Mouse (Mus musculus) cerebral cortex, adult 2 months (tissue): ENCODE data around the gene Sugp2.

Experiments used
- WGBS: fragments of 180-500 bp; shearing (Covaris S2); methylation state at CpG from one replicate; pipeline ENCODE4 v1.1.7; 2018; 5-methylcytosine and 5-hydroxymethylcytosine counted together

Gene Sugp2

DNA sequence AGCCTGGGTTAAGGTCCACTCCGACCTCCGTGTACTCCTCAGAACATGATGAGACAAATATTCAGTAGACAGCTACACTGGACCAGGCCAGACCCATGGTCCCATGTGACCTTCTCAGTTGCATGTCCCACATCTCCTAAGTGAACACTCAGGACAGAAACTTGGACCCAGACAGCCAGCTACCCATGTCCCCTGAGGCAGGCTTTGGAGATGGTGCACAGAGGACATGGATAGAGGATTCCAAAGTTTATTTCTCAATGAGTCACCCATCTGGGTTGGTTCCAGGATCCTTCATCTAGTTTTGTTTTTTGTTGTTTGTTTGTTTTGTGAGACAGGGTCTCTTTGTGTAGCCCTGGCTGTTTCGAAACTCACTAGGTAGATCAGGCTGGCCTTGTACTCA, 13.1 kb upstream of the Sugp2 start:
- WGBS, result 91% methylated on average over 3 of the region's 3 CpGs

DNA sequence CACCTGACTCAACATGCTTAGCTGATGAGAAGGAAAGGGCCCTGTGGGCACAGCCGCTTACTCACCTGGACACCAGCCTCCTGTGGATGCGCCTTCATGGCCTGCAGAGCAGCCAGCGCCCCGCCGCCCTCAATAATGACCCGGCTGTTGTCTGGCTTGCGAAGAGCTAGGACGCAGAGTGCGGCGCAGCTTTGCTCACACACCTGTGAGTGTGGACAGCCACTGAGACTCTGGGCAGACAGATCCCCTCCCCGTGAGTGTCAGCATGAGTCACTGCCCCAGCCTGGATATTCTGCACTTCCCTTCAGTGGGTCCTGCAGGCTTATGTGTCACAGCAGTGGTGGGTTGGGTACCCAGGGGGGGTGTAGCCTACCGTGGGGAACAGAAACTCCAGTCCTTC, 12.0 kb upstream of the Sugp2 start:
- WGBS, result 88% methylated on average over 12 of the region's 12 CpGs

GRCm38 (mm10) chr8:70223341-70223740, 10.7 kb upstream of the Sugp2 start:
- WGBS, result 40% methylated on average over 6 of the region's 6 CpGs

- 56% methylated on average over 4 of the region's 4 CpGs for WGBS
Observed at GRCm38 (mm10) chr8:70227997-70228396, 6.0 kb upstream of the Sugp2 start.

DNA sequence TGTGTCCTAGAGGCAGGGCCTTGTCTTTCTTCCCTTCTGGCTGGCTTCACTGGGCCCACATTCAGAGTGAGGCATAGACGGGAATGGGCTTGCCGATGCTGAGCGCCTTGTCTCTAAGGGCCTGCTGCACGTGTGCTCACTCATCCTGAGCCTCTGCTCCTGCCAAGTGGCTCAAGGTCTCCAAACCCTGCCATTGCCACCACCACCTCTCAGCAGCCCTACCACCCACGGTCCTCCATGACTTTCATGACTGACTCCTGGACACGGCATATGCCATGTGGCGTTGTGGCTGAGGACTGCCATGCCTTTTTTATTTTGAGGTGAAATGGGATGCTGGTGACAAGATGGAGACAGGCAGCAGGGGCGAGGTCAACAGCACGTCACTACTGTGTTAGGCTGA, 3.2 kb upstream of the Sugp2 start:
- 94% methylated on average over 9 of the region's 9 CpGs for WGBS

DNA sequence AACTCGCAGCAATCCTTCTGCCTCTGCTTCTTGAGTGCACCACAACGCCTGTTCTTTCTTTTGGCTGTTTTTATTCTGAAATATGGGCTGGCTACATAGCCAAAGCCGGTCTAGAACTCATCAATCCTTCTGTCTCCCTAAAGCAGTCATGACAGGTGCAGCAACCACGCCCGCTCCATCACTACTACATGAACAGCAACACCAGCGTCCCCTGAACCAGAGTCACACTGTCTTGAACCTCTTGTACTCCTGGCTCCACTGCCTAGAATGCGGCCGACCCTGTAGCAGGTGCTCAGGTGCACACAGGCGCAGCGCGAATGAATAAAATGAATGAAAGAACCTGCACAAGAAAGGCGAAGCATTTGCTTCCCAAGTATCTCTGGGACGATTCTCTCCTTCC, 420 bp upstream of the Sugp2 start:
- WGBS, result 3% methylated on average over 13 of the region's 13 CpGs

DNA sequence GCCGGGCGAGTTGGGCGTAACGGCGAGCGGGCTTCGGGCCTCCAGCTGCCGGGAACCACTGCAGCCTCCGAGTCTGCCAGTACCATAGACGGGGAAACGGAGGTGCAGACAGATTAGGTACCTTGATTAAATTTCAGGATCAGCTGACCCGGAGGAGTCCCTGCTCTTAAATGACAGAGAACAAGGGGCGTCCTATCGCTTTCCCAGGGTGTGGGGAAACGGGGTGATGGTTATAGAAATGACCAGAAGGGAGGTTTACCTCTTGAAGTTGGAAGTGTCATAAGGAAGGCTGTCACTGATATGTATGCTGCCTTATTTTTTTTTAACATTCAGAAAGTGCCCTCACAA, 729 bp downstream of the Sugp2 start:
- under 1% methylated on average over 15 of the region's 15 CpGs for WGBS

DNA sequence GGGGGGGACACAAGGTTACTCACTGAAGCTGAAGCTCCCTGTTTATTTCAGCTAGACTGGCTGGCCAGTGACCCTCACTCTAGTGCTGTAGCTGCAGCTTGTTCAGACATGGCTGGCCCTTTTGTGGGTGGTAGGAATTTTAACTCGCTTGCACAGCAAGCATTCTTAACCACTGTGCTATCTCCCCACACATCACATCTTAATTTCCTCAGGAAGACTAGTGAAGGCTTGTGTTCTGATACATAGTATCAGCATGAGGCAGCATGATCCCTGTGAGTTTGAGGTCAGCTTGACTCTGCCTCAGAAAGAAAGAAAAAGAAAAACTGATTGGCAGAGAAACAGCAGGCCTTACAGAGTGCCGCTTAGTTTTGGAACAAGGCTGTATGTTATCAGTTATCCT, 3.8 kb downstream of the Sugp2 start:
- WGBS, result 76% methylated on average over 2 of the region's 2 CpGs

DNA sequence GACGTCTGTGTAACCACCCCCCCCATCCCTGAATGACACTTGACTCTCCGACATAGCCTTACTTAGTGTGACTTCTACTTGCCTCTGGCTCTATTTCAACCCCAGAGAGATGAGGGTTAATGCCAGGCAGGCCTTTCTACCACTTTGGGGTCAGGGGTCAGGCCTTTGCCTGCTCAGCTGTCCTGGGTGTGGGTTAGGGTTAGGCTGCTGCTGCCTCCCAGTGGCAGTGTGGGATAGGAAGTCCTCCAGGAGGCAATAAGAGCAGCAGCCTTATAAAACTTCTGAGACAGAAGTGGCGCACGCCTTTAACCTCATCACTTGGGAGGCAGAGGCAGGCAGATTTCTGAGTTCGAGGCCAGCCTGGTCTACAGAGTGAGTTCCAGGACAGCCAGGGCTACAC, 6.6 kb downstream of the Sugp2 start:
- 81% methylated on average over 5 of the region's 5 CpGs for WGBS

DNA sequence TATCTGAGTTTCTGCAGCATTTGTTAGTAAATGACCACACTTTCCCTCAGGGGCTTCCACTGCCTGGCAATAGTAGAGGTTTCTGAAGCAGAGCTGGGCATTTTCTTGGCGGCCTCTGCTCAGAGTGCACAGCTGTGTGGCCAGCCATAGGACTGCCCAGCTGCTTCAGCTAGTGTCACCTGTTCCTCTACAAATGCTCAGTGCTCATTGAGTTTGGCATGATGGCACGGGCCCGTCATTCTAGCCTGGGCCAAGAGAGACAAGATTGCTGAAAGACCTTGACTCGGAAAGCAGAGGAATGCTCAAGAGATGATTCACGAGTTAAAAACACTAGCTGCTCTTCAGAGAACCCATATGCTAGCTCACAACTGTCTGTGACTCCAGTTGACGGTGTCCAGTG, 12.6 kb downstream of the Sugp2 start:
- 72% methylated on average over 6 of the region's 6 CpGs for WGBS

GRCm38 (mm10) chr8:70247841-70248240, 13.8 kb downstream of the Sugp2 start:
- 79% methylated on average over 3 of the region's 3 CpGs for WGBS

DNA sequence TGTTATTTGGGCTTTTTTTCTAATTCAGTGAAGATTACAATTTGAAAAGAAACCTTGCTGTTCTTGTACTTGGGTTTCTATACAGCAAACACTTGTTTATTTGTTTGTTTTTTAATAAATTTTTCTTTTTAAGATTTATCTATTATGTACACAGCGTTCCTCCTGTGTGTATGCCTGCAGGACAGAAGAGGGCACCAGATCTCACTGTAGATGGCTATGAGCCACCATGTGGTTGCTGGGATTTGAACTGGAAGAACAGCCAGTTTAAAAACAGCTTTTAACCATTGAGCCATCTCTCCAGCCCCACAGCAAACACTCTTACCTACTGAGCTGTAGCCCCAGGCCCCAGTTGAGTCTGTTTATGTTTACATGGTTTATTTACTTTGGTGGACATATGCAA, 20.6 kb downstream of the Sugp2 start:
- WGBS, result 53% methylated on average over 1 of the region's 1 CpGs

DNA sequence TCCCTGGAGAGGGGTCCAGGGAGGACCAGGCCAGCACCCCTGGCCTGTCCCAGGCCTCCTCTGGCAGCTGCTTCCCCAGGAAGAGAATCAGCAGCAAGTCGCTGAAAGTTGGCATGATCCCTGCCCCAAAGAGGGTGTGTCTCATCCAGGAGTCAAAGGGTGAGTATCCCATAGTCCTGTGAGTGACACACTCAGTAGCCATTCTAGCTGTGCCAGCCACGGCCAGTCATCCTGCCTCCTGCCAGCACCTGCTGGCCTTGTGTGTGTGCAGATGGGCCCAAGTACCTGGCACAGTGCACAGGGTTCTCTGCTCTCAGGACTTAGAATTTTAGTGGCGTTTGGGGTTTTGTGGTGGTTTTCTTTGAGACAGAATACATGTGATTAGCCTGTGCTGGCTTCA, 23.4 kb downstream of the Sugp2 start:
- WGBS, result 78% methylated on average over 3 of the region's 3 CpGs

DNA sequence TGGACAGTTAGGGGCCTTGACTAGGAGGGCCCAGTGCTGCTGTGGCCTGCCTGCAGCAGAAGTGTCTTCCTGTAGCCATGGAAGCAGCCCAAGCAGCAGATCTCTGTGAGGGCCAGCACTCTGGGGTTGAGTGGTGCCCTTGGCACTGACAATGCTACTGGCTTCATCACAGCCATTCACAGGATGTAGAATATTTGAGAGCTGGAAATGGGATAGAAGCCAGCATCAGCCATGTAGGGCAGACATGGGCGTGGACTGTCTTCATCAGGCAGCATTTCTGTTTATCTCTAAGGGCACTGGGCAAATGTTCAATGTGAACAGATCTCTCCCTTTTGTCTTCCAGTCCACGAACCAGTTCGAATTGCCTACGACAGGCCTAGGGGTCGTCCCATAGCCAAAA, 24.6 kb downstream of the Sugp2 start:
- 80% methylated on average over 5 of the region's 5 CpGs for WGBS

DNA sequence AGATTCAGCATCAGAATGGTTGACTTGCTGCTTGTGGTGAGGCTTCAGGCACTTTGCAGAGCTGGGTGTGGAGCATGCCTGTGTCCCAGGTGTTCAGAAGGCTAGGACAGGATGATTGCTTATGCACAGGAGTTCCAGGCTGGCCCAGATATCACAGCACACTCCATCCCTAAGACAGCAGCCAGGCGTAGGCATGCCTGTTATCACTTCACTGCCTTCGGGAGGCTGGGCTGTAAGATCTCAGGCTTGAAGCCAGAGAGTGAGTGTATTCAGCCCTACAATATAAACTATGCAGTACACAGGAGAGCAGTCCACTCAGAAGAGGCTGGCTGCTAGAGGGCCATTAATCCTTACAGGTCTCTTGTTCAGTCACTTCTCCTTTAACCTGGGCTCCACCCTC, 25.0 kb downstream of the Sugp2 start:
- WGBS, result 54% methylated on average over 2 of the region's 2 CpGs

GRCm38 (mm10) chr8:70267674-70268073, 33.6 kb downstream of the Sugp2 start:
- WGBS, result 91% methylated on average over 3 of the region's 3 CpGs

- WGBS, result 48% methylated on average over 5 of the region's 5 CpGs
Observed at GRCm38 (mm10) chr8:70268311-70268710, 34.3 kb downstream of the Sugp2 start.

DNA sequence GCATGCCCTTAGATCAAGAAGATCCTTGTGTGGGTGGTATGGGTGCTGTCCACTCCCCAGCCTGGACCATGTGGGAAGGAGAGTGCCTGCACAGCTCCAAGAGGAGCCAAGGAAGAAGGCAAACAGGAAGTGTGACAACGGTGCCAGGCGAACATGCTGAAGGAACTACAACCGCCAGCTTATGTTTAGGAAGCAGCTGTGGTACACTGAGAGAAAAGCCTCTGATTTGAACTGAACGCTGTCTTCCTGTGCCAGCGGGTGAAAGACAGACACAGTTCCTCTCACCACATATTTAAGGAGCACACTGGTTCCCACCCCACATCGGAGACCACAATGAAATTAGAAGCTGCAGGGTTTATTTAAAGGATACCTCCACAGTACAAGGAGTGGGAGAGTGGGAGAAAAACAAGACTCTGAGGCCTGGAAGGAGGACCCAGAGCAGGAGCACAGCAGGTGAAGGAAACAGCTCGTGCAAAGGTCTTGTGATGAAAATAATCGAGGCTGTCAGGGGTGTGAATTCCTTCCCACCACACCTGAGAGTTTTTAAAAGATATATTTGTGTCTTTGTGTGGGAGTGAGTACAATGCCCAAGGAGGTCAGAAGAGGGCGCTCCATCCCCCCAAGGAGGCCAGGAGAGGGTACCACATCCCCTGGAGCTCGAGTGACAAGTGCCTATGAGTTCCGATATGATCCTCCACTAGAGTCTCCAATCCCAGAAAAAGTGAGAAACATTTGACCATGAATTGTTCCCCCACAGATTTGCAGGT, 35.0 kb downstream of the Sugp2 start:
- 10% methylated on average over 11 of the region's 11 CpGs for WGBS

- WGBS, result 59% methylated on average over 3 of the region's 3 CpGs
Observed at GRCm38 (mm10) chr8:70272949-70273348, 38.9 kb downstream of the Sugp2 start.

DNA sequence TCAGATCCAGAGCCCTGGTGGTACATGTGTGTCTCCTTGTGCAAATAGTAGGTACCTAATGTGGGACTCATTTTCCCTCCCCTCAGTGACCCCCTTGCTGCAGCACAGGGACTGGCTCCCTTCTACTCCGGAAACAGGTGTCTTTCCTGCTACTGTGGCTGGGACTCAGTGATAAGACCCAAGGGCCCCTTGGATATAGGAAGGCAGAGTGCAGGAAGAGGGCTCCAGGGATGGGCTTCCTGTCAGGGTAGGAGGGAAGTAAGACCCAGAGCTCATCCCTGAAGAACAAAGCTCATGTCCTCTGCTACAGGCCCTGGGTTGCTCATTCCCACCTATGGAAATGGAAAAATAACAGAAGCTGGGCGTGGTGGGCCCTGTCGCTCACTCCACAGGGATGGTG, 42.5 kb downstream of the Sugp2 start:
- WGBS, result 81% methylated on average over 3 of the region's 3 CpGs

DNA sequence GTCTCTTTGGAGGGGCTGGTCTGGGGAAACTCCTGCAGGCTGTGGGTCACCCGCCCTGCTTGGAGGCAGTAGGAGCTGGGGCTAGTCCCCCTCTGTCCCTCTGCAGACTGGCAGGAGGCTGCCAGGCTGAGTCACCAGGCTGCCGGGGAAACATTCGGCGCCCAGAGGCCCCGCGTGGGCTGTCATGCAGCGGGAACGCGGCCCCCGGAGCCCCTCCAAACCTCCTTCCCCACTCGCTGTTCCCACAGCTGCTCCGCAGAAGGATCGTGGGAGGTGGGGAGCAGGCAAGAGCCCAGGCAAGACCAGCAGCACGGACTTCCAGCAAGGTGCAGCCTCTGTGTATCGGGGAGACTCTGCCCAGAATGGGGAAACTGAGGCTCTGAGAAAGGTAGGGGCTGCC, 44.1 kb downstream of the Sugp2 start:
- 37% methylated on average over 15 of the region's 15 CpGs for WGBS

DNA sequence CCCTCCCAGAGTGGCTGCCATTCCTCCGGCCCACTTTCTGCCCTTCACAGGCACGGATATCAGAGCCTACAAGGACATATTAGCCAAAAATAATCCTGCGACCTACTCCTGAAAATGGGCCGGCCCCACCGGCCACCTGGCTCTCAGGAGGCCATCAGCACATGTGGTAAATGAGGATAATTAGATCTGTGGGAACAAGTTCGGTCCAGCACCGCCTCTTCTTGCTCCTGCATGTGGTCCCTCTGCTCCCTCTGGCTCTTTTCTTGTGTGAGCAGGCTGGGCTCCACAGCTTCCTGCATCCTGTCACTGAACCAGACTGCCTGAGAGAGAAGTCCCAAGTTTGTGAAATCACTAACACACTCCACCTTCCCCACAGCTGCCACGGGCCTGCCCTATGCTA, 45.2 kb downstream of the Sugp2 start:
- WGBS, result 74% methylated on average over 8 of the region's 8 CpGs

DNA sequence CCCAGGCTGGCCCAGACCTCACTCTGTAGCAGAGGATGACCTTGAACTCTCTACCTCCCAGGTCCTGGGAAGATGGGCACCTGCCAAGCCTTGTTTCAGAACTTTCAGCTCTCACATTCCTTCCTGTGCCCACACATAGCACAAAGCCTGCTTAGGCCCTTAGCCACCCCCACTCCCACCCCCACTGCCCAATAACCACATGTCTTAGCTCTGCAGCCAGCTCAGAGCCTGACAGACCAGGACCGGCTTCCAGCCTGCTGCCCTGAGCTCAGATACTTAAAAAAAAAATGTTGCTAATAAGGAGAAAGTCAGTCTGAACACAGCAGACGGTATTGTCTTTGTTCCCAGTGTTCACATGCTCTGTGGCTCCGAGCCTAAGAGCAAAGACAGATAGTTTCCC, 47.0 kb downstream of the Sugp2 start:
- WGBS, result 32% methylated on average over 3 of the region's 3 CpGs

DNA sequence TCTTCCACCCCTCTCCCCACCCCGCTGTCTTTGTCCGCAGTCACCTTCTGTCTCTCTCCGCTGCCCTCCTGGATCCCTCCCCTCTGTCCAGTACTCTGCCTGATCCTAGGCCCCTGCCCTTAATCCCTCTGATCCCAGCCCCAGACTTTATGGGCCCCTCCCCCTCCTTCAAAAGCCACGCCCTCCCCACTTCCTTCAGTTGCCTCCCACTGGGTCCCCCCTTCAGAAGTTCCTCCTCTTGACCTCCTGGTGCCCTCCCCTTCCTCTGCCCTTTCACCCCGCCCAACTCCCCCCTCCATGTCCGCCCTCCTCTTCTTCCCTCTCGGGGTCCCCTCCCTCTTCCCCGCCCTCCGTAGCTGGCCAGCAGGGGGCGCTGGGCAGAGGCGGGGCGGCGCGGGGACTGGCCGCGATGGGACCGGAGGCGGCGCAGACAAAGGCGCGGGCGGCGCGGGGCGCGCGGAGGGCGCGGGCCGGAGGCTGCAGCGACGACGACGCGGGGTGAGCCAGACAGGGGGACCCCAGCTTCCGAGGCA, 48.6 kb downstream of the Sugp2 start, which contains the start of gene Homer3:
Homer3 (plus strand) TSS at position 225 of the 533 bp plus-strand sequence.
- WGBS, result 3% methylated on average over 36 of the region's 36 CpGs
